Mouse (Mus musculus) limb, embryonic 11.5 days (tissue): Measurements from ENCODE around the gene Rap1gap. TPM values are rescaled to one million over a fixed set of nuclear protein-coding genes. Genes with fewer than 3 reads are reported as not detected.

ENCODE experiments used
- ATAC-seq: fragments of 200-750 bp; cut with Nextera tagmentation; 2 replicates; pipeline ENCODE4 v1.8.0; 2017; ENCODE audit warnings: low read depth; ENCODE audit not compliant: insufficient number of reproducible peaks, low FRiP score, low TSS enrichment
- DNase-seq: peaks from one replicate; pipeline ENCODE4 v3.0.0-alpha.2; 2015; ENCODE audit warnings: low spot score
- H3K27ac ChIP-seq: fragments of 300-500 bp; sonication (generic); replicated peaks from 2 replicates; pipeline ENCODE4 v1.5.1; 2014; ENCODE audit warnings: low read depth, mild to moderate bottlenecking, low read length
- H3K27me3 ChIP-seq: fragments of 300-500 bp; sonication (generic); 2 replicates; pipeline ENCODE4 v1.6.1; 2014; ENCODE audit warnings: mild to moderate bottlenecking, low read length, mixed read lengths; ENCODE audit not compliant: control insufficient read depth, insufficient read depth
- H3K36me3 ChIP-seq: fragments of 300-500 bp; sonication (generic); 2 replicates; pipeline ENCODE4 v1.6.1; 2014; ENCODE audit warnings: mild to moderate bottlenecking, low read length, moderate library complexity, mixed read lengths; ENCODE audit not compliant: control insufficient read depth, insufficient read depth
- H3K4me1 ChIP-seq: fragments of 300-500 bp; sonication (generic); 2 replicates; pipeline ENCODE4 v1.6.1; 2014; ENCODE audit warnings: low read length, mixed read lengths; ENCODE audit not compliant: control insufficient read depth, insufficient read depth
- H3K4me2 ChIP-seq: fragments of 300-500 bp; sonication (generic); 2 replicates; pipeline ENCODE4 v1.6.1; 2014; ENCODE audit warnings: low read depth, mild to moderate bottlenecking, moderate library complexity; ENCODE audit not compliant: severe bottlenecking
- H3K4me3 ChIP-seq: fragments of 300-500 bp; sonication (generic); 2 replicates; pipeline ENCODE4 v1.5.1; 2014; ENCODE audit warnings: low read depth, low read length
- H3K9ac ChIP-seq: fragments of 300-500 bp; sonication (generic); 2 replicates; pipeline ENCODE4 v1.6.1; 2014; ENCODE audit warnings: mild to moderate bottlenecking, low read length
- H3K9me3 ChIP-seq: fragments of 300-500 bp; sonication (generic); 2 replicates; pipeline ENCODE4 v1.6.1; 2016; ENCODE audit warnings: low read length; ENCODE audit not compliant: control insufficient read depth
- whole genome bisulfite sequencing: fragments of 180-500 bp; shearing (Covaris S2); extraction: QIAGEN DNeasy Blood & Tissue Kit; methylation state at CpG from one replicate; pipeline ENCODE4 v1.1.7; 2014; 5-methylcytosine and 5-hydroxymethylcytosine counted together
- polyA plus RNA-seq: library from polyadenylated mRNA; unstranded; fragments of >200 nt; fragmentation: Nextera tagmentation; extraction: Ambion mirVana; gene quantifications from 2 replicates; pipeline ENCODE4 v1.2.1, GENCODE M21; 2014

The Rap1gap gene
- polyA plus RNA-seq, 1 experiment from 2014 or later, result 5.3 TPM

GRCm38 (mm10) chr4:137636597-137636996, 27.9 kb upstream of the Rap1gap start:
- H3K36me3 ChIP-seq, result peaks cover 31% of the 10 kb centered on the region
- no peak for ATAC-seq
- no peak for DNase-seq
- no peak overlapping the region for H3K27ac ChIP-seq
- no peak overlapping the region for H3K4me3 ChIP-seq
- no peaks in the 10 kb centered on the region for H3K27me3 ChIP-seq
- 86% methylated on average over 3 of the region's 3 CpGs for WGBS
- H3K4me2 ChIP-seq, result no peak overlapping the region
- H3K9me3 ChIP-seq, result no peaks in the 10 kb centered on the region
- no peak overlapping the region for H3K9ac ChIP-seq
- no peaks in the 10 kb centered on the region for H3K4me1 ChIP-seq

- H3K4me2 ChIP-seq, result no peak overlapping the region
- ATAC-seq (no peak), DNase-seq (no peak)
- peaks cover 24% of the 10 kb centered on the region; the same call in 1 of the 2 replicates for H3K36me3 ChIP-seq
- no peak overlapping the region for H3K27ac ChIP-seq
- no peaks in the 10 kb centered on the region for H3K9me3 ChIP-seq
- H3K4me3 ChIP-seq, result no peak overlapping the region
- no peaks in the 10 kb centered on the region for H3K4me1 ChIP-seq
- H3K9ac ChIP-seq, result no peak overlapping the region
- WGBS, result 88% methylated on average over 5 of the region's 5 CpGs
- no peaks in the 10 kb centered on the region for H3K27me3 ChIP-seq
These were observed 23.0 kb upstream of the Rap1gap start for GRCm38 (mm10) chr4:137641556-137641955.

GRCm38 (mm10) chr4:137642101-137642500, 22.4 kb upstream of the Rap1gap start:
- Histone ChIP-seq H3K36me3 (peaks cover 26% of the 10 kb centered on the region; the same call in 1 of the 2 replicates), H3K27ac (no peak overlapping the region), H3K4me2 (no peak overlapping the region), H3K4me3 (no peak overlapping the region), H3K27me3 (no peaks in the 10 kb centered on the region), H3K4me1 (no peaks in the 10 kb centered on the region), H3K9ac (no peak overlapping the region), H3K9me3 (no peaks in the 10 kb centered on the region)
- WGBS, result 77% methylated on average over 2 of the region's 2 CpGs
- DNase-seq, result no peak
- no peak for ATAC-seq

GRCm38 (mm10) chr4:137643459-137643858, 21.1 kb upstream of the Rap1gap start:
- 80% methylated on average over 2 of the region's 2 CpGs for WGBS
- H3K27me3 ChIP-seq, result no peaks in the 10 kb centered on the region
- H3K4me1 ChIP-seq, result no peaks in the 10 kb centered on the region
- H3K9ac ChIP-seq, result no peak overlapping the region
- H3K9me3 ChIP-seq, result no peaks in the 10 kb centered on the region
- no peak overlapping the region for H3K4me3 ChIP-seq
- peaks cover 28% of the 10 kb centered on the region; the same call in 1 of the 2 replicates for H3K36me3 ChIP-seq
- H3K4me2 ChIP-seq, result no peak overlapping the region
- no peak overlapping the region for H3K27ac ChIP-seq
- ATAC-seq (no peak), DNase-seq (no peak)

GRCm38 (mm10) chr4:137646262-137646661, 18.3 kb upstream of the Rap1gap start:
- Histone ChIP-seq H3K9me3 (no peaks in the 10 kb centered on the region), H3K9ac (no peak overlapping the region), H3K36me3 (peaks cover 25% of the 10 kb centered on the region), H3K4me3 (no peak overlapping the region), H3K27me3 (no peaks in the 10 kb centered on the region), H3K4me1 (no peaks in the 10 kb centered on the region), H3K4me2 (no peak overlapping the region), H3K27ac (no peak overlapping the region)
- ATAC-seq, result no peak
- no peak for DNase-seq

- DNase-seq (no peak), ATAC-seq (no peak)
- Histone ChIP-seq H3K9me3 (no peaks in the 10 kb centered on the region), H3K4me2 (no peak overlapping the region), H3K4me3 (no peak overlapping the region), H3K4me1 (no peaks in the 10 kb centered on the region), H3K36me3 (peaks cover 27% of the 10 kb centered on the region), H3K27me3 (no peaks in the 10 kb centered on the region), H3K9ac (no peak overlapping the region), H3K27ac (no peak overlapping the region)
- 83% methylated on average over 6 of the region's 6 CpGs for WGBS
These were observed 16.9 kb upstream of the Rap1gap start for GRCm38 (mm10) chr4:137647648-137648047.

GRCm38 (mm10) chr4:137648230-137648629, 16.3 kb upstream of the Rap1gap start:
- ATAC-seq (no peak), DNase-seq (no peak)
- H3K4me3 ChIP-seq, result no peak overlapping the region
- H3K4me1 ChIP-seq, result no peaks in the 10 kb centered on the region
- H3K9me3 ChIP-seq, result no peaks in the 10 kb centered on the region
- no peak overlapping the region for H3K4me2 ChIP-seq
- WGBS, result 89% methylated on average over 9 of the region's 9 CpGs
- H3K27ac ChIP-seq, result no peak overlapping the region
- H3K9ac ChIP-seq, result no peak overlapping the region
- peaks cover 29% of the 10 kb centered on the region for H3K36me3 ChIP-seq
- no peaks in the 10 kb centered on the region for H3K27me3 ChIP-seq

GRCm38 (mm10) chr4:137650912-137651311, 13.6 kb upstream of the Rap1gap start:
- H3K27ac ChIP-seq, result no peak overlapping the region
- H3K9me3 ChIP-seq, result no peaks in the 10 kb centered on the region
- H3K9ac ChIP-seq, result no peak overlapping the region
- H3K4me3 ChIP-seq, result no peak overlapping the region
- no peaks in the 10 kb centered on the region for H3K4me1 ChIP-seq
- H3K4me2 ChIP-seq, result no peak overlapping the region
- no peaks in the 10 kb centered on the region for H3K27me3 ChIP-seq
- peaks cover 21% of the 10 kb centered on the region for H3K36me3 ChIP-seq
- DNase-seq (no peak), ATAC-seq (no peak)
- WGBS, result 90% methylated on average over 5 of the region's 5 CpGs

- DNase-seq (no peak), ATAC-seq (no peak)
- 98% methylated on average over 5 of the region's 5 CpGs for WGBS
- Histone ChIP-seq H3K4me3 (no peak overlapping the region), H3K9me3 (no peaks in the 10 kb centered on the region), H3K4me1 (no peaks in the 10 kb centered on the region), H3K9ac (no peak overlapping the region), H3K36me3 (peaks cover 25% of the 10 kb centered on the region), H3K4me2 (no peak overlapping the region), H3K27me3 (no peaks in the 10 kb centered on the region), H3K27ac (no peak overlapping the region)
These were observed 11.6 kb upstream of the Rap1gap start for GRCm38 (mm10) chr4:137652835-137653346.
